Mouse (Mus musculus): Measurements from ENCODE around the gene Slc34a1. TPM values are rescaled to one million over a fixed set of nuclear protein-coding genes. Genes with fewer than 3 reads are reported as not detected.

Slc34a1 gene
- polyA plus RNA-seq, 1 experiment from 2014 or later, result not detected

DNA sequence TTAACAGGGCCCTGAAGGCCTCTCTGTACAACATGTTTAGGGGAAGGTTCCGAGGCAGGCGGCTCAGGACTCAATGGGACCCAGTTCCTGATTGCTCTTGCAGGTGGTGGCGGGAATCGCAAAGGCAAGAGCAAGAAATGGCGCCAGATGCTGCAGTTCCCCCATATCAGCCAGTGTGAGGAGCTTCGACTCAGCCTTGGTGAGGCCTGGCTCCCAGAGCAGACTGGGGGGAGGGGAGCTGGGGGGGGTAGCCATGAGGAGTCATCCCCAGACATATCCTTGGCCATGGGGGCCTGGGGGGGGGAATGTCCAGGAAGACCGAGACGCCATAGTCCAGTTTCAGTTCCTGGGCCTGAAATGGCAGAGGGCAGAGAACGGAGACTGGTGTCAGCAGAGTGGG lies 51.2 kb downstream of the Slc34a1 start:
- Histone ChIP-seq H3K4me1 (peaks cover 22% of the 10 kb centered on the region), H3K4me2 (no peak overlapping the region), H3K36me3 (replicated peaks) (peaks cover 53% of the 10 kb centered on the region), H3K9ac (no peak overlapping the region), H3K4me3 (replicated peaks) (no peak overlapping the region), H3K27ac (no peak overlapping the region), H3K9me3 (no peaks in the 10 kb centered on the region), H3K27me3 (no peaks in the 10 kb centered on the region)
- ATAC-seq (ENCODE audit: low FRiP score), result no peak
- WGBS, result 94% methylated on average over 9 of the region's 9 CpGs

DNA sequence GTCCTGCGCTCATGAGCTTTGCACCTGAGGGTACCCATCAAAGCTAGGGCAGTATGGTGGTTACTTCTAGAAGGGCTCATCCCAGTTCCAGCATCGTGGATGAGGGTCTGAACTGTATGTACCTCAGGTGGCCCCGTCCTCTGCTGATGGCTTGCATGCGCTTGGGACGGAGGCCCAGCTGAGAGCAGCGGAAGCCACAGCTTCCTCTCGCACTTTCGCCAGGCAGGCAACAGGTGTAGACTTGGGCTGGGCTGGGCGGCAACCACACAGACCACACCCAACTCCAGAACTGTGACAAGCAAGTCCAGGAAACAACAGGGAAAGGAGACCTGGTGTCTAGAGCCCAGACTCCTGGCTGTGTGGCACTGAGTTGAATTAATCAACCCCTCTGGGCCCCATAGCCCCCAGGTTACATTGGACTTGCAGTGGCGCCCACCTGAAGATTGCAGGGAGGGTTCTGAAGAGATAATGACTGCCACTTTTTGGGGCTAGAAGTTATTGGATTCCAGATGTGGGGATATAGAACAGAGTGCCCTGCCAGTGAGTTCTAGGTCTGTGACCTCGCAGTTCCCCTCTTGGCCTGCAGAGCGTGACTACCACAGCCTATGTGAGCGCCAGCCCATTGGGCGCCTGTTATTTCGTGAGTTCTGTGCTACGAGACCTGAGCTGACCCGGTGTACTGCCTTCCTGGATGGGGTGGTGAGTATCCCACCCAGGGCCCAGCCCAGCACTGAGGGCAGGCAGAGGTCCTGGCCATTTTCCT lies 51.9 kb downstream of the Slc34a1 start:
- Histone ChIP-seq H3K36me3 (replicated peaks) (peaks cover 59% of the 10 kb centered on the region), H3K4me3 (replicated peaks) (no peak overlapping the region), H3K27ac (no peak overlapping the region), H3K9me3 (no peaks in the 10 kb centered on the region), H3K27me3 (no peaks in the 10 kb centered on the region), H3K4me1 (peaks cover 22% of the 10 kb centered on the region), H3K4me2 (no peak overlapping the region), H3K9ac (no peak overlapping the region)
- no peak for ATAC-seq (ENCODE audit: low FRiP score)
- 91% methylated on average over 17 of the region's 17 CpGs for WGBS

DNA sequence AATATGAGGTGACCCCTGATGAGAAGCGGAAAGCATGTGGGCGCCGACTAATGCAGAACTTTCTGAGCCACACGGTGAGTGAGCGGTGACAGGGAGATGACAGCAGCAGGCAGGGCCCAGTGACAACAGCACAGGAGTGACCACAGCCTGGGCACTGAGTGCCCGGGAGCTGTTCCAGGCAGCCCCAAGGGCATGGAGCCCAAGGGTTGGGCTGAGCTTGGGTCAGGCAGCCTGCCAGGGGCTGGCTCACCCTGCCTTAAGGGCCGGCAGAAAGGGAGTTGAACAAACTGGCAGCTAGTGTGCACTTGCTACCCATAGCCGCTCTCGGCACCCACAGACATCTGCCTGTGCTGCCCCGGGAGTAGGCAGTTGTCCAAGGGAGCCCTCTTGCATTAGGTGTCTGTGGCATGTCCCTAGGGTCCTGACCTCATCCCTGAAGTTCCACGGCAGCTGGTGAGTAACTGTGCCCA lies 52.6 kb downstream of the Slc34a1 start:
- H3K27ac ChIP-seq, result no peak overlapping the region
- H3K27me3 ChIP-seq, result no peaks in the 10 kb centered on the region
- H3K4me1 ChIP-seq, result peaks cover 22% of the 10 kb centered on the region
- no peak overlapping the region for H3K4me2 ChIP-seq
- H3K36me3 ChIP-seq (replicated peaks), result peaks cover 66% of the 10 kb centered on the region
- H3K4me3 ChIP-seq (replicated peaks), result no peak overlapping the region
- no peak for ATAC-seq (ENCODE audit: low FRiP score)
- H3K9ac ChIP-seq, result no peak overlapping the region
- H3K9me3 ChIP-seq, result no peaks in the 10 kb centered on the region
- WGBS, result 91% methylated on average over 11 of the region's 11 CpGs

DNA sequence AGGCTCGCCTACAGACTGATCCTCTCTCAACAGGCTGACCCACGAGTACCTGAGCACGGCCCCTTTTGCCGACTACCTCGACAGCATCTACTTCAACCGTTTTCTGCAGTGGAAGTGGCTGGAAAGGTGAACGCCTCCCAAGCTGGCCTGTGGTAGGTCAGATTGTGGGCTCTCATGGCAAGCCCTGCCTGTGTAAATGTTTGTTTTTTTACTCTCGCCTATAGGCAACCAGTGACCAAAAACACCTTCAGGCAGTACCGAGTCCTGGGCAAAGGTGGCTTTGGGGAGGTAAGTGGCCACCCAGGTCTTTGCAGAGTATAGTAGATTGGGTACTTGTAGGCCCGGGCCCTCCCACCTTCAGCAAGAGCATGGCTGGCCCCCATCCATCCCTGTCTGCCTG lies 53.3 kb downstream of the Slc34a1 start:
- Histone ChIP-seq H3K4me3 (replicated peaks) (no peak overlapping the region), H3K27me3 (no peaks in the 10 kb centered on the region), H3K36me3 (replicated peaks) (peaks cover 74% of the 10 kb centered on the region), H3K4me1 (peaks cover 16% of the 10 kb centered on the region), H3K4me2 (no peak overlapping the region), H3K27ac (no peak overlapping the region), H3K9me3 (no peaks in the 10 kb centered on the region), H3K9ac (no peak overlapping the region)
- 92% methylated on average over 10 of the region's 10 CpGs for WGBS
- ATAC-seq (ENCODE audit: low FRiP score), result no peak

- WGBS, result 96% methylated on average over 16 of the region's 16 CpGs
- no peak overlapping the region for H3K4me2 ChIP-seq
- no peak overlapping the region for H3K9ac ChIP-seq
- H3K27me3 ChIP-seq, result no peaks in the 10 kb centered on the region
- no peak overlapping the region for H3K27ac ChIP-seq
- peaks cover 9% of the 10 kb centered on the region for H3K4me1 ChIP-seq
- ATAC-seq (ENCODE audit: low FRiP score), result no peak
- H3K9me3 ChIP-seq, result no peaks in the 10 kb centered on the region
- H3K36me3 ChIP-seq (replicated peaks), result peaks cover 80% of the 10 kb centered on the region
- H3K4me3 ChIP-seq (replicated peaks), result no peak overlapping the region
Observed at GRCm38 (mm10) chr13:55451785-55452549, 54.0 kb downstream of the Slc34a1 start.

- H3K4me2 ChIP-seq, result peak overlapping the region; percentile 83; the same call in 1 of the 2 replicates
- no peaks in the 10 kb centered on the region for H3K9me3 ChIP-seq
- H3K27me3 ChIP-seq, result no peaks in the 10 kb centered on the region
- no peak overlapping the region; the same call in 1 of the 2 replicates for H3K4me3 ChIP-seq (replicated peaks)
- 0 out of 2 replicates have a peak overlapping the region, but pooled peaks have one; percentile 99 for H3K27ac ChIP-seq
- ATAC-seq (ENCODE audit: low FRiP score), result no peak
- H3K36me3 ChIP-seq (replicated peaks), result peaks cover 46% of the 10 kb centered on the region
- H3K4me1 ChIP-seq, result peaks cover 48% of the 10 kb centered on the region
- H3K9ac ChIP-seq, result no peak overlapping the region
- 48% methylated on average over 2 of the region's 2 CpGs for WGBS
Observed at GRCm38 (mm10) chr13:55462965-55463364, 65.0 kb downstream of the Slc34a1 start.

GRCm38 (mm10) chr13:55463399-55464026 lies 65.5 kb downstream of the Slc34a1 start:
- H3K36me3 ChIP-seq (replicated peaks), result peaks cover 41% of the 10 kb centered on the region
- peak overlapping the region; percentile 95 for H3K9ac ChIP-seq
- ATAC-seq (ENCODE audit: low FRiP score), result no peak; the same call in 1 of the 2 replicates
- H3K9me3 ChIP-seq, result no peaks in the 10 kb centered on the region
- H3K27ac ChIP-seq, result peak overlapping the region; percentile 99
- peaks cover 54% of the 10 kb centered on the region for H3K4me1 ChIP-seq
- peak overlapping the region; percentile 70 for H3K4me3 ChIP-seq (replicated peaks)
- H3K27me3 ChIP-seq, result no peaks in the 10 kb centered on the region
- H3K4me2 ChIP-seq, result peak overlapping the region; percentile 83
- 8% methylated on average over 14 of the region's 14 CpGs for WGBS

DNA sequence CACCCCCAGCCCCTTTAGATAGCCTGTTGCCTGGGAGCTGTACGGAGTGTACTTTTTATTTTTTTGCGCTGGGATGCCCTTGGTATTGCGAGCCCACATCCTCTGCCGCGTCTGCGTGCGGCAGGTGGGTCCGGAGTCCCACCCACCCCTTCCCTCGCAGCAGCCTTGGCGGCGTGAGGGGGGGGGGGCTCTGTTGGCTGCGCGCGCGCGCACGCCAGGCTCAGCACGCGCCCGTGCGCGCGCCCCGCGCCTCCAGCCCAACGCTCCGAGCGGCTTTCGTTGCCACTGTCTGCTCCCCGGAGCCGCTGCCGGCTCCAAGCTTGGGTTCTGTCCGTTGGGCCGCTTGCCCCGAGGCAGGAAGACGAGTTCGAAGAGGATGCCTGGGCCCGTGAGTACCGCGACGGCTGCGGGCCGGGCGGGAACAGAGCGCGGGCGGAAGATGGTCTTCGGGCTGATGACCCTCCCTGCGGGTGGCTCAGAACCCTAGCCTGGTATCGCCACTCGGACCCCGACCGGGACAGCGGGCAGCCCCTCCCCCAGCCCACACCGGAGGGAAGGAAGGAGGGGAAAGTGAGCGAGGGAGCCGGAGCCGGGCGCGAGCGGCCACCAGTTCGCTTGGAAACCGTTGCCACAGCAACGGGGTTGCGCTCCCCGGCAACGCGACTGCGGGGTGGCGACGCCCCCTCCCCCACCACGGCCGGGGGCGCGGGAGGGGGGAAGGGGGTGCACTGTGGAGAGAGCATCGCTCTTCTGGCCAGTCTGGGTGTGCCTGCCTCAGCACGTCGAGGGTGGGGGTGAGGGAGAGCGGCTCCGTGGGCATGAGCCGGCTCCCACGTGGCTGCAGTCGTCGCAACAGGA lies 66.3 kb downstream of the Slc34a1 start, which contains the start of gene Prr7:
TSS of gene Prr7 (plus strand) at position 241 of the 858 bp plus-strand sequence.
- Histone ChIP-seq H3K4me3 (replicated peaks) (peak within 1 kb of the TSS; percentile 70), H3K9me3 (no peaks in the 10 kb centered on the region), H3K9ac (peak within 1 kb of the TSS; percentile 95), H3K4me2 (peak within 1 kb of the TSS; percentile 83), H3K4me1 (peaks cover 61% of the 10 kb centered on the region), H3K27me3 (no peaks in the 10 kb centered on the region), H3K27ac (peak within 1 kb of the TSS; percentile 99), H3K36me3 (replicated peaks) (peaks cover 34% of the 10 kb centered on the region)
- under 1% methylated on average over 67 of the region's 84 CpGs for WGBS
- peak; percentile 86 for ATAC-seq (ENCODE audit: low FRiP score)

GRCm38 (mm10) chr13:55465184-55465583 lies 67.2 kb downstream of the Slc34a1 start:
- peak; percentile 39 for ATAC-seq (ENCODE audit: low FRiP score)
- peaks cover 70% of the 10 kb centered on the region for H3K4me1 ChIP-seq
- 3% methylated on average over 3 of the region's 3 CpGs for WGBS

More at GRCm38 (mm10) chr13:55465184-55465583, 67.2 kb downstream of the Slc34a1 start:
- H3K27ac ChIP-seq, result peak overlapping the region; percentile 99
- peak overlapping the region; percentile 83 for H3K4me2 ChIP-seq
- peak overlapping the region; percentile 70 for H3K4me3 ChIP-seq (replicated peaks)
- H3K36me3 ChIP-seq (replicated peaks), result peaks cover 24% of the 10 kb centered on the region
- H3K9me3 ChIP-seq, result no peaks in the 10 kb centered on the region
- peak overlapping the region; percentile 95 for H3K9ac ChIP-seq
- H3K27me3 ChIP-seq, result no peaks in the 10 kb centered on the region
